Mouse (Mus musculus) layer of hippocampus, postnatal 10 days (tissue): ENCODE measurements around the gene Krt76. TPM values are rescaled to one million over a fixed set of nuclear protein-coding genes. Genes with fewer than 3 reads are reported as not detected.

Experiments
- DNase-seq, 2 experiments: peaks; one replicate each; pipeline ENCODE4 v3.0.0; 2021; ENCODE audit warnings: low spot score in 2 of 2
- long read RNA-seq: library from polyadenylated mRNA; stranded (forward); transcript quantifications from one replicate; pipeline ENCODE4 v2.0.0, GENCODE M21; 2023
- total RNA-seq, 2 experiments: library from RNA; stranded (reverse); gene quantifications; 2 replicates each; pipeline ENCODE4 v1.2.3; 2021

The Krt76 gene
- total RNA-seq = not detected
- long read RNA-seq = 0 reads

- DNase-seq = no peak
Observed at GRCm38 (mm10) chr15:101892820-101893219, at the start of gene Krt76. TSS of gene Krt76 (minus strand) at chr15:101892920.

- DNase-seq = no peak
Observed at GRCm38 (mm10) chr15:101941948-101942347, 49.2 kb upstream of the Krt76 start.

- no peak for DNase-seq
Observed at GRCm38 (mm10) chr15:101940274-101940829, 47.6 kb upstream of the Krt76 start, which contains the start of gene Krt79. TSS of gene Krt79 (minus strand) at chr15:101940324.

GRCm38 (mm10) chr15:101938600-101939308, 46.0 kb upstream of the Krt76 start:
- no peak for DNase-seq

- no peak for DNase-seq
Observed at GRCm38 (mm10) chr15:101933024-101933423, 40.3 kb upstream of the Krt76 start.

GRCm38 (mm10) chr15:101929666-101930065, 36.9 kb upstream of the Krt76 start:
- no peak for DNase-seq

GRCm38 (mm10) chr15:101929087-101929486, 36.4 kb upstream of the Krt76 start:
- DNase-seq = no peak

- no peak for DNase-seq
Observed at GRCm38 (mm10) chr15:101927340-101928080, 34.8 kb upstream of the Krt76 start.

GRCm38 (mm10) chr15:101925041-101925440, 32.3 kb upstream of the Krt76 start:
- no peak for DNase-seq

- no peak for DNase-seq
Observed at GRCm38 (mm10) chr15:101924635-101925034, 31.9 kb upstream of the Krt76 start, which contains the start of gene Krt4. TSS of gene Krt4 (minus strand) at chr15:101924735.

- no peak for DNase-seq
Observed at GRCm38 (mm10) chr15:101922296-101922695, 29.6 kb upstream of the Krt76 start.

GRCm38 (mm10) chr15:101916072-101916471, 23.4 kb upstream of the Krt76 start:
- no peak for DNase-seq

GRCm38 (mm10) chr15:101904849-101905248, 12.1 kb upstream of the Krt76 start:
- DNase-seq = no peak

GRCm38 (mm10) chr15:101902171-101903149, 9.7 kb upstream of the Krt76 start:
- no peak for DNase-seq

- no peak for DNase-seq
Observed at GRCm38 (mm10) chr15:101895216-101895615, 2.5 kb upstream of the Krt76 start.

GRCm38 (mm10) chr15:101879776-101880175, 12.9 kb downstream of the Krt76 start:
- DNase-seq = no peak

- DNase-seq = no peak
Observed at GRCm38 (mm10) chr15:101878041-101878440, 14.7 kb downstream of the Krt76 start.

GRCm38 (mm10) chr15:101874383-101874782, 18.3 kb downstream of the Krt76 start:
- DNase-seq = no peak

GRCm38 (mm10) chr15:101873231-101873630, 19.5 kb downstream of the Krt76 start:
- no peak for DNase-seq

- DNase-seq = peak in 1 of 2 experiments; percentile 45
Observed at GRCm38 (mm10) chr15:101869431-101869830, 23.3 kb downstream of the Krt76 start, which contains the start of gene Krt77. TSS of gene Krt77 (minus strand) at chr15:101869705.

- no peak for DNase-seq
Observed at GRCm38 (mm10) chr15:101866754-101867153, 26.0 kb downstream of the Krt76 start.
